ENCODE assay signal across 8 mouse cellular contexts in the genomic region with DNA sequence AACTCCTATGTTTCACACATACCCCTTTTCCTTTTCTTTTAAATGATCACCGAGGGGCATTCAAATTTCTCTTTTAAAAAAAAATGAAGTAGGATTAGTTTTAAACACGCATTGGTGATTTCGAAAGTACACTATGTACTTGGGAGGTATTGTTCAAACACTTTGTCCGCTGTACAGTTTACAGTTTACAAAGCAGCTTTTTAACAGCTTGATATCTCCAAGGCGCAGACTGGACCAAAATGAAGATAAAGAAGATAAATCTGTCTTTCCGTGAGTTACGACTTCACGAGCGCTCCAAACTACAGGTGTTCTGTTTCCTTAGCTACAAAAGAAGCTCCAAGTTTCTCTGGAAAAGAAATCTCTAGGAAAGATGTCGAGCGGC. TPM values are rescaled to one million over a fixed set of nuclear protein-coding genes. Genes with fewer than 3 reads are reported as not detected.
DNase-seq lines count a peak whose midpoint lies in the region; ATAC-seq and TF ChIP-seq lines count a peak whose summit lies in the region.

No protein-coding gene starts in this region.

- no peak overlapping the region for H3K27ac ChIP-seq in heart, embryonic 12.5 days (ENCODE audit: poor library complexity, severe bottlenecking)
- H3K27ac ChIP-seq in ES-Bruce4 (ENCODE audit: insufficient read depth, low read length) (no peak overlapping the region), macrophage (no peak overlapping the region)
- no peak overlapping the region for H3K27ac ChIP-seq in hindbrain, embryonic 12.5 days

- no peaks in the 10 kb centered on the region for H3K9me3 ChIP-seq in heart, embryonic 12.5 days (replicated peaks)
- H3K9me3 ChIP-seq in ES-Bruce4 (replicated peaks; ENCODE audit: control insufficient read depth, insufficient read depth, low read length, poor library complexity, severe bottlenecking) = no peaks in the 10 kb centered on the region
- no peaks in the 10 kb centered on the region for H3K9me3 ChIP-seq in hindbrain, embryonic 12.5 days (replicated peaks)

- 20% methylated on average over 11 of the region's 11 CpGs for WGBS in heart, embryonic 12.5 days
- WGBS in hindbrain, embryonic 12.5 days = 24% methylated on average over 11 of the region's 11 CpGs
- WGBS in macrophage (ENCODE audit: missing documents) = 6% methylated on average over 11 of the region's 11 CpGs

- H3K4me1 ChIP-seq in heart, embryonic 12.5 days (replicated peaks) = 0 out of 2 replicates have a peak, but pooled peaks cover 3% of the 10 kb centered on the region
- no peaks in the 10 kb centered on the region for H3K4me1 ChIP-seq in ES-Bruce4 (ENCODE audit: control insufficient read depth, insufficient read depth, low read length)
- H3K4me1 ChIP-seq in hindbrain, embryonic 12.5 days = peaks cover 8% of the 10 kb centered on the region

- H3K27me3 ChIP-seq in heart, embryonic 12.5 days (replicated peaks) = no peaks in the 10 kb centered on the region
- H3K27me3 ChIP-seq in ES-Bruce4 (ENCODE audit: control insufficient read depth, insufficient read depth, low read length, poor library complexity, severe bottlenecking) = no peaks in the 10 kb centered on the region
- H3K27me3 ChIP-seq in hindbrain, embryonic 12.5 days = 0 out of 2 replicates have a peak, but pooled peaks cover 3% of the 10 kb centered on the region

- H3K4me2 ChIP-seq in heart, embryonic 12.5 days = peak overlapping the region; percentile 95
- H3K4me2 ChIP-seq in hindbrain, embryonic 12.5 days (replicated peaks) = peak overlapping the region; percentile 92

- TF ChIP-seq CTCF in ES-Bruce4 (IDR thresholded peaks at IDR 0.05; ENCODE audit: low read depth, low read length) = no peak

- H3K4me3 ChIP-seq in heart, embryonic 12.5 days = peak overlapping the region; percentile 78
- H3K4me3 ChIP-seq in ES-Bruce4 (ENCODE audit: low read depth, low read length) (peak overlapping the region; percentile 92), macrophage (ENCODE audit: inconsistent target) (peak overlapping the region; percentile 60)
- peak overlapping the region; percentile 72 for H3K4me3 ChIP-seq in hindbrain, embryonic 12.5 days

- H3K9ac ChIP-seq in heart, embryonic 12.5 days = peak overlapping the region; percentile 78
- H3K9ac ChIP-seq in ES-Bruce4 (ENCODE audit: low read depth, poor library complexity, severe bottlenecking) = peak overlapping the region; percentile 80
- H3K9ac ChIP-seq in hindbrain, embryonic 12.5 days = peak overlapping the region; percentile 66

- intact Hi-C loops in gastrocnemius, postnatal 36 days (cut with DNase I) = no loop called here

- no peak for DNase-seq in heart, postnatal 4 days
- DNase-seq in gastrocnemius, postnatal 36 days = no peak
- DNase-seq in frontal cortex, adult 2 months (ENCODE audit: extremely low spot score in 1 of 2, low spot score in 1 of 2) = no peak
- no peak for DNase-seq in yolk sac, embryonic 10.5 days (ENCODE audit: low spot score)

- no peak for TF ChIP-seq EP300 in ES-Bruce4 (IDR thresholded peaks at IDR 0.05; ENCODE audit: insufficient read depth, low read depth, low read length)

- TF ChIP-seq POLR2A in ES-Bruce4 (IDR thresholded peaks at IDR 0.05; ENCODE audit: insufficient read depth, low read length) = no peak

- ATAC-seq in heart, embryonic 12.5 days (ENCODE audit: insufficient number of reproducible peaks, low FRiP score) = no peak
- no peak for ATAC-seq in hindbrain, embryonic 12.5 days (ENCODE audit: low FRiP score)

- H3K79me2 ChIP-seq in macrophage (ENCODE audit: inconsistent target) = no peaks in the 10 kb centered on the region

- peaks cover 8% of the 10 kb centered on the region; the same call in 1 of the 2 replicates for H3K36me3 ChIP-seq in heart, embryonic 12.5 days
- H3K36me3 ChIP-seq in ES-Bruce4 (ENCODE audit: control insufficient read depth, insufficient read depth, low read length, poor library complexity, severe bottlenecking) = peaks cover under 1% of the 10 kb centered on the region; the same call in 1 of the 2 replicates
- H3K36me3 ChIP-seq in hindbrain, embryonic 12.5 days = peaks cover 5% of the 10 kb centered on the region
- no peaks in the 10 kb centered on the region for H3K36me3 ChIP-seq in macrophage (ENCODE audit: inconsistent target)

RNA-seq across cellular contexts. Expression of gene Pex11a, which starts 0.7 kb away (rescaled TPM):
- polyA plus RNA-seq in heart, embryonic 12.5 days (2016; fragmentation: Nextera tagmentation; extraction: Ambion mirVana) = 7.5 and 7.7 TPM in 2 replicates
- total RNA-seq in heart, postnatal 4 days (2021) = 1 to 10 TPM; 7.2 to 8.5 TPM
- polyA plus RNA-seq in ES-Bruce4 (2011; ENCODE audit: insufficient read depth, insufficient read length, low read depth, missing spikeins) = 7.8 and 8.7 TPM in 2 replicates
- 6.8 and 9.5 TPM in 2 replicates for polyA plus RNA-seq in hindbrain, embryonic 12.5 days (2016; fragmentation: Nextera tagmentation; extraction: Ambion mirVana)
- total RNA-seq in macrophage (2018; cell fraction: chromatin; rRNA removed) = 10 to 100 TPM in 2 of 26 experiments, 1 to 10 TPM in 24; 1.1 to 14.3 (median 4.4) TPM
- 1 to 10 TPM; 2.2 to 5.5 (median 4.9) TPM for total RNA-seq in macrophage (2018; cell fraction: cytosol; rRNA removed)
- 10 to 100 TPM in 3 of 26 experiments, 1 to 10 TPM in 23; 2.7 to 12.1 (median 6.8) TPM for total RNA-seq in macrophage (2018; cell fraction: nucleus; rRNA removed)
- polyA plus RNA-seq in macrophage (2018) = 5.4 to 5.6 TPM (median 5.5 TPM) in 3 replicates
- 10 to 100 TPM in 1 of 2 experiments, 1 to 10 TPM in 1; 9.8 to 11.5 TPM for total RNA-seq in gastrocnemius, postnatal 36 days (2021)
- polyA plus RNA-seq in frontal cortex, adult 2 months (2012; rRNA removed) = 19.1 and 19.2 TPM in 2 replicates

RNA-seq across cellular contexts. Expression of gene Wdr93, which starts 0.7 kb away (rescaled TPM):
- polyA plus RNA-seq in heart, embryonic 12.5 days (2016; fragmentation: Nextera tagmentation; extraction: Ambion mirVana) = 4.4 and 4.9 TPM in 2 replicates
- total RNA-seq in heart, postnatal 4 days (2021) = under 1 TPM in 1 of 2 experiments, not detected in 1; 0.19 TPM
- polyA plus RNA-seq in ES-Bruce4 (2011; ENCODE audit: insufficient read depth, insufficient read length, low read depth, missing spikeins) = 0.97 and 1.9 TPM in 2 replicates
- polyA plus RNA-seq in hindbrain, embryonic 12.5 days (2016; fragmentation: Nextera tagmentation; extraction: Ambion mirVana) = 0.57 and 0.72 TPM in 2 replicates
- total RNA-seq in macrophage (2018; cell fraction: chromatin; rRNA removed) = under 1 TPM in 11 of 26 experiments, not detected in 15; 0.29 to 0.99 (median 0.47) TPM
- under 1 TPM in 15 of 26 experiments, not detected in 11; 0.04 to 0.15 (median 0.07) TPM for total RNA-seq in macrophage (2018; cell fraction: cytosol; rRNA removed)
- under 1 TPM in 6 of 26 experiments, not detected in 20; 0.20 to 0.50 (median 0.31) TPM for total RNA-seq in macrophage (2018; cell fraction: nucleus; rRNA removed)
- 0.06 TPM in 1 of 3 replicates, not detected in the others for polyA plus RNA-seq in macrophage (2018)
- not detected for total RNA-seq in gastrocnemius, postnatal 36 days (2021)
- 0.10 and 0.34 TPM in 2 replicates for polyA plus RNA-seq in frontal cortex, adult 2 months (2012; rRNA removed)

RNA-seq across cellular contexts. Expression of gene Plin1, which starts 9.6 kb away (rescaled TPM):
- not detected in 2 replicates for polyA plus RNA-seq in heart, embryonic 12.5 days (2016; fragmentation: Nextera tagmentation; extraction: Ambion mirVana)
- 1 to 10 TPM; 5.1 to 9.6 TPM for total RNA-seq in heart, postnatal 4 days (2021)
- polyA plus RNA-seq in ES-Bruce4 (2011; ENCODE audit: insufficient read depth, insufficient read length, low read depth, missing spikeins) (0.28 TPM in 1 of 2 replicates, not detected in the other), macrophage (2018) (not detected in 3 replicates)
- polyA plus RNA-seq in hindbrain, embryonic 12.5 days (2016; fragmentation: Nextera tagmentation; extraction: Ambion mirVana) = not detected in 2 replicates
- total RNA-seq in macrophage (2018; cell fraction: chromatin; rRNA removed) = not detected
- total RNA-seq in macrophage (2018; cell fraction: cytosol; rRNA removed) = not detected
- total RNA-seq in macrophage (2018; cell fraction: nucleus; rRNA removed) = not detected
- 1 to 10 TPM; 3.5 to 6.5 TPM for total RNA-seq in gastrocnemius, postnatal 36 days (2021)
- polyA plus RNA-seq in frontal cortex, adult 2 months (2012; rRNA removed) = 0.14 and 0.25 TPM in 2 replicates

RNA-seq across cellular contexts. Expression of gene Kif7, which starts 26.7 kb away (rescaled TPM):
- 4.0 and 4.1 TPM in 2 replicates for polyA plus RNA-seq in heart, embryonic 12.5 days (2016; fragmentation: Nextera tagmentation; extraction: Ambion mirVana)
- total RNA-seq in heart, postnatal 4 days (2021) = 1 to 10 TPM; 4.9 to 5.4 TPM
- polyA plus RNA-seq in ES-Bruce4 (2011; ENCODE audit: insufficient read depth, insufficient read length, low read depth, missing spikeins) (4.1 and 5.1 TPM in 2 replicates), macrophage (2018) (0.44 to 1.3 TPM (median 0.49 TPM) in 3 replicates)
- polyA plus RNA-seq in hindbrain, embryonic 12.5 days (2016; fragmentation: Nextera tagmentation; extraction: Ambion mirVana) = 6.7 and 6.9 TPM in 2 replicates
- total RNA-seq in macrophage (2018; cell fraction: chromatin; rRNA removed) = 1 to 10 TPM in 15 of 26 experiments, under 1 TPM in 10, not detected in 1; 0.29 to 5.0 (median 1.1) TPM
- under 1 TPM; 0.08 to 0.74 (median 0.29) TPM for total RNA-seq in macrophage (2018; cell fraction: cytosol; rRNA removed)
- total RNA-seq in macrophage (2018; cell fraction: nucleus; rRNA removed) = 1 to 10 TPM in 7 of 26 experiments, under 1 TPM in 18, not detected in 1; 0.06 to 4.6 (median 0.51) TPM
- total RNA-seq in gastrocnemius, postnatal 36 days (2021) = under 1 TPM; 0.52 to 0.71 TPM
- 3.2 and 3.8 TPM in 2 replicates for polyA plus RNA-seq in frontal cortex, adult 2 months (2012; rRNA removed)

RNA-seq across cellular contexts. Expression of gene Mesp1, which starts 51.3 kb away (rescaled TPM):
- not detected in 2 replicates for polyA plus RNA-seq in heart, embryonic 12.5 days (2016; fragmentation: Nextera tagmentation; extraction: Ambion mirVana)
- total RNA-seq in heart, postnatal 4 days (2021) = not detected
- polyA plus RNA-seq in ES-Bruce4 (2011; ENCODE audit: insufficient read depth, insufficient read length, low read depth, missing spikeins) = not detected in 2 replicates
- 0.17 TPM in 1 of 2 replicates, not detected in the other for polyA plus RNA-seq in hindbrain, embryonic 12.5 days (2016; fragmentation: Nextera tagmentation; extraction: Ambion mirVana)
- not detected for total RNA-seq in macrophage (2018; cell fraction: chromatin; rRNA removed)
- not detected for total RNA-seq in macrophage (2018; cell fraction: cytosol; rRNA removed)
- not detected for total RNA-seq in macrophage (2018; cell fraction: nucleus; rRNA removed)
- polyA plus RNA-seq in macrophage (2018) = not detected in 3 replicates
- not detected for total RNA-seq in gastrocnemius, postnatal 36 days (2021)
- polyA plus RNA-seq in frontal cortex, adult 2 months (2012; rRNA removed) = 0.16 and 0.19 TPM in 2 replicates
